Mouse (Mus musculus): ENCODE data around the gene Pde6h. TPM values are rescaled to one million over a fixed set of nuclear protein-coding genes. Genes with fewer than 3 reads are reported as not detected.

Pde6h gene
- polyA plus RNA-seq, 1 experiment from 2014 or later: 0.18 TPM

GRCm38 (mm10) chr6:136931246-136931645, 7.6 kb downstream of the Pde6h start:
- ATAC-seq (ENCODE audit: low FRiP score, low read depth): no peak
- 78% methylated on average over 13 of the region's 13 CpGs for WGBS
- Histone ChIP-seq H3K4me3 (no peak overlapping the region), H3K9ac (no peak overlapping the region), H3K9me3 (no peaks in the 10 kb centered on the region), H3K27me3 (no peaks in the 10 kb centered on the region), H3K36me3 (no peaks in the 10 kb centered on the region), H3K4me2 (replicated peaks) (no peak overlapping the region), H3K27ac (no peak overlapping the region), H3K4me1 (peaks cover 13% of the 10 kb centered on the region)

GRCm38 (mm10) chr6:136934068-136934467, 10.4 kb downstream of the Pde6h start:
- no peaks in the 10 kb centered on the region for H3K36me3 ChIP-seq
- WGBS: 86% methylated on average over 7 of the region's 7 CpGs
- no peak for ATAC-seq (ENCODE audit: low FRiP score, low read depth)
- H3K9ac ChIP-seq: no peak overlapping the region
- no peak overlapping the region for H3K4me2 ChIP-seq (replicated peaks)
- no peak overlapping the region for H3K27ac ChIP-seq
- H3K9me3 ChIP-seq: no peaks in the 10 kb centered on the region
- H3K27me3 ChIP-seq: no peaks in the 10 kb centered on the region
- H3K4me3 ChIP-seq: no peak overlapping the region
- H3K4me1 ChIP-seq: peaks cover 16% of the 10 kb centered on the region

GRCm38 (mm10) chr6:136935233-136935632, 11.6 kb downstream of the Pde6h start:
- Histone ChIP-seq H3K9ac (no peak overlapping the region), H3K4me2 (replicated peaks) (no peak overlapping the region), H3K27ac (no peak overlapping the region), H3K9me3 (no peaks in the 10 kb centered on the region), H3K4me3 (no peak overlapping the region), H3K4me1 (peaks cover 22% of the 10 kb centered on the region), H3K36me3 (no peaks in the 10 kb centered on the region), H3K27me3 (no peaks in the 10 kb centered on the region)
- no peak for ATAC-seq (ENCODE audit: low FRiP score, low read depth)
- 80% methylated on average over 3 of the region's 3 CpGs for WGBS

GRCm38 (mm10) chr6:136936361-136936760, 12.7 kb downstream of the Pde6h start:
- Histone ChIP-seq H3K4me1 (peaks cover 23% of the 10 kb centered on the region), H3K36me3 (no peaks in the 10 kb centered on the region), H3K27me3 (no peaks in the 10 kb centered on the region), H3K4me3 (no peak overlapping the region), H3K4me2 (replicated peaks) (no peak overlapping the region), H3K9ac (no peak overlapping the region), H3K9me3 (no peaks in the 10 kb centered on the region), H3K27ac (no peak overlapping the region)
- ATAC-seq (ENCODE audit: low FRiP score, low read depth): no peak
- WGBS: 79% methylated on average over 9 of the region's 9 CpGs

- 83% methylated on average over 3 of the region's 3 CpGs for WGBS
- peaks cover 27% of the 10 kb centered on the region for H3K4me1 ChIP-seq
- H3K4me3 ChIP-seq: no peak overlapping the region
- H3K9me3 ChIP-seq: no peaks in the 10 kb centered on the region
- no peak overlapping the region for H3K9ac ChIP-seq
- H3K27me3 ChIP-seq: no peaks in the 10 kb centered on the region
- no peak overlapping the region for H3K4me2 ChIP-seq (replicated peaks)
- no peak overlapping the region for H3K27ac ChIP-seq
- no peak for ATAC-seq (ENCODE audit: low FRiP score, low read depth)
- no peaks in the 10 kb centered on the region for H3K36me3 ChIP-seq
Observed at GRCm38 (mm10) chr6:136937117-136937516, 13.5 kb downstream of the Pde6h start.

- Histone ChIP-seq H3K27me3 (no peaks in the 10 kb centered on the region), H3K4me2 (replicated peaks) (no peak overlapping the region), H3K9ac (no peak overlapping the region), H3K27ac (no peak overlapping the region), H3K4me3 (no peak overlapping the region), H3K9me3 (no peaks in the 10 kb centered on the region), H3K4me1 (peaks cover 34% of the 10 kb centered on the region), H3K36me3 (no peaks in the 10 kb centered on the region)
- WGBS: 79% methylated on average over 18 of the region's 18 CpGs
- ATAC-seq (ENCODE audit: low FRiP score, low read depth): no peak
Observed at GRCm38 (mm10) chr6:136938331-136939126, 14.9 kb downstream of the Pde6h start.

- no peaks in the 10 kb centered on the region for H3K27me3 ChIP-seq
- H3K4me2 ChIP-seq (replicated peaks): 0 out of 2 replicates have a peak overlapping the region, but pooled peaks have one; percentile 51
- WGBS: 80% methylated on average over 14 of the region's 14 CpGs
- no peak overlapping the region for H3K4me3 ChIP-seq
- no peaks in the 10 kb centered on the region for H3K9me3 ChIP-seq
- peaks cover 34% of the 10 kb centered on the region for H3K4me1 ChIP-seq
- no peak for ATAC-seq (ENCODE audit: low FRiP score, low read depth)
- no peak overlapping the region for H3K9ac ChIP-seq
- H3K27ac ChIP-seq: 0 out of 2 replicates have a peak overlapping the region, but pooled peaks have one; percentile 82
- H3K36me3 ChIP-seq: no peaks in the 10 kb centered on the region
Observed at GRCm38 (mm10) chr6:136939326-136940187, 15.9 kb downstream of the Pde6h start.

GRCm38 (mm10) chr6:136940188-136940960, 16.7 kb downstream of the Pde6h start:
- Histone ChIP-seq H3K27me3 (no peaks in the 10 kb centered on the region), H3K4me1 (peaks cover 34% of the 10 kb centered on the region), H3K4me3 (no peak overlapping the region), H3K9me3 (no peaks in the 10 kb centered on the region), H3K27ac (peak overlapping the region; percentile 82; the same call in 1 of the 2 replicates), H3K36me3 (no peaks in the 10 kb centered on the region), H3K4me2 (replicated peaks) (peak overlapping the region; percentile 51), H3K9ac (no peak overlapping the region)
- 0 out of 2 replicates have a peak, but pooled peaks have one; percentile 21 for ATAC-seq (ENCODE audit: low FRiP score, low read depth)
- 67% methylated on average over 11 of the region's 11 CpGs for WGBS

- H3K27ac ChIP-seq: peak within 1 kb of the TSS; percentile 82
- no peaks in the 10 kb centered on the region for H3K9me3 ChIP-seq
- H3K4me3 ChIP-seq: peak within 1 kb of the TSS; percentile 24
- peaks cover 37% of the 10 kb centered on the region for H3K4me1 ChIP-seq
- H3K27me3 ChIP-seq: no peaks in the 10 kb centered on the region
- peak; percentile 41; the same call in 1 of the 2 replicates for ATAC-seq (ENCODE audit: low FRiP score, low read depth)
- no peaks in the 10 kb centered on the region for H3K36me3 ChIP-seq
- 24% methylated on average over 12 of the region's 12 CpGs for WGBS
- H3K4me2 ChIP-seq (replicated peaks): peak within 1 kb of the TSS; percentile 51
- peak within 1 kb of the TSS; percentile 14; the same call in 1 of the 2 replicates for H3K9ac ChIP-seq
Observed at GRCm38 (mm10) chr6:136941051-136942021, 17.7 kb downstream of the Pde6h start, which contains the start of gene Arhgdib. Gene Arhgdib, minus strand, starts transcription at chr6:136941899.

- Histone ChIP-seq H3K4me2 (replicated peaks) (no peak overlapping the region), H3K27me3 (no peaks in the 10 kb centered on the region), H3K4me1 (peaks cover 45% of the 10 kb centered on the region), H3K4me3 (no peak overlapping the region), H3K9ac (no peak overlapping the region), H3K27ac (no peak overlapping the region), H3K9me3 (no peaks in the 10 kb centered on the region), H3K36me3 (no peaks in the 10 kb centered on the region)
- WGBS: 62% methylated on average over 9 of the region's 9 CpGs
- ATAC-seq (ENCODE audit: low FRiP score, low read depth): no peak
Observed at GRCm38 (mm10) chr6:136942280-136942679, 18.6 kb downstream of the Pde6h start.

GRCm38 (mm10) chr6:136943392-136943791, 19.8 kb downstream of the Pde6h start:
- Histone ChIP-seq H3K4me2 (replicated peaks) (no peak overlapping the region), H3K36me3 (no peaks in the 10 kb centered on the region), H3K9me3 (no peaks in the 10 kb centered on the region), H3K9ac (no peak overlapping the region), H3K4me1 (peaks cover 52% of the 10 kb centered on the region), H3K27me3 (no peaks in the 10 kb centered on the region), H3K4me3 (no peak overlapping the region), H3K27ac (no peak overlapping the region)
- no peak for ATAC-seq (ENCODE audit: low FRiP score, low read depth)
